21 mouse cellular contexts compared by ENCODE assay signal in genomic region chr17:87112852-87113592, GRCm38 (mm10). TPM values are rescaled to one million over a fixed set of nuclear protein-coding genes. Genes with fewer than 3 reads are reported as not detected.
DNase-seq lines count a peak whose midpoint lies in the region; ATAC-seq and TF ChIP-seq lines count a peak whose summit lies in the region.
"Had no signal": no experiment of that assay in that cellular context is flagged by ENCODE, and none has a peak within 500 bp of the region (broad histone marks: within the 10 kb centered on the region; RNA-seq: fewer than 3 reads in every experiment).

No protein-coding gene starts in this region.

- H3K27ac ChIP-seq in liver, embryonic 15.5 days (replicated peaks), result no peak overlapping the region
- no peak overlapping the region for H3K27ac ChIP-seq in liver, embryonic 11.5 days (ENCODE audit: low read depth, low read length)
- peak overlapping the region; percentile 59; the same call in 1 of the 2 replicates for H3K27ac ChIP-seq in lung, postnatal 0 days (ENCODE audit: low read length)
- H3K27ac ChIP-seq in intestine, embryonic 16.5 days (ENCODE audit: low read length), result no peak overlapping the region
- H3K27ac ChIP-seq in stomach, embryonic 16.5 days (ENCODE audit: low read length), result peak overlapping the region; percentile 25; the same call in 1 of the 2 replicates
- H3K27ac ChIP-seq: embryonic facial prominence, embryonic 12.5 days; forebrain, embryonic 15.5 days; heart, adult 2 months; heart, embryonic 15.5 days had no signal

- intact Hi-C loops in left cerebral cortex, postnatal 14 days (cut with DNase I), result no loop called here

- no peak for TF ChIP-seq EP300 in lung, postnatal 0 days (IDR thresholded peaks at IDR 0.05)

- H3K9ac ChIP-seq in liver, embryonic 15.5 days, result no peak overlapping the region
- H3K9ac ChIP-seq in liver, embryonic 11.5 days (ENCODE audit: low read depth, low read length), result no peak overlapping the region
- H3K9ac ChIP-seq in lung, postnatal 0 days (replicated peaks; ENCODE audit: low read depth), result no peak overlapping the region
- no peak overlapping the region for H3K9ac ChIP-seq in intestine, embryonic 16.5 days (ENCODE audit: low read depth, low read length)
- no peak overlapping the region for H3K9ac ChIP-seq in stomach, embryonic 16.5 days (ENCODE audit: low read length)
- H3K9ac ChIP-seq: embryonic facial prominence, embryonic 12.5 days; forebrain, embryonic 15.5 days; heart, embryonic 15.5 days had no signal

- no peak overlapping the region for H3K4me3 ChIP-seq in liver, embryonic 15.5 days (replicated peaks)
- no peak overlapping the region for H3K4me3 ChIP-seq in liver, embryonic 11.5 days (ENCODE audit: low read depth, low read length)
- H3K4me3 ChIP-seq in lung, postnatal 0 days (ENCODE audit: low read depth, low read length), result no peak overlapping the region
- H3K4me3 ChIP-seq in lung, adult 2 months (replicated peaks; ENCODE audit: extremely low read depth, low read depth, low read length), result no peak overlapping the region
- H3K4me3 ChIP-seq in intestine, embryonic 16.5 days (ENCODE audit: low read length), result no peak overlapping the region
- H3K4me3 ChIP-seq in stomach, embryonic 16.5 days (replicated peaks; ENCODE audit: low read length), result no peak overlapping the region
- H3K4me3 ChIP-seq: embryonic facial prominence, embryonic 12.5 days; forebrain, embryonic 15.5 days; heart, adult 2 months; heart, embryonic 15.5 days had no signal

- 56% methylated on average over 5 of the region's 5 CpGs for WGBS in liver, embryonic 15.5 days (ENCODE audit: insufficient replicate concordance)
- 72% methylated on average over 5 of the region's 5 CpGs for WGBS in liver, embryonic 11.5 days
- WGBS in lung, postnatal 0 days, result 27% methylated on average over 5 of the region's 5 CpGs
- 51% methylated on average over 5 of the region's 5 CpGs for WGBS in lung, adult 2 months
- WGBS in intestine, embryonic 16.5 days, result 48% methylated on average over 5 of the region's 5 CpGs
- WGBS in stomach, embryonic 16.5 days, result 36% methylated on average over 5 of the region's 5 CpGs

- H3K36me3 ChIP-seq in liver, embryonic 15.5 days (replicated peaks), result no peaks in the 10 kb centered on the region
- H3K36me3 ChIP-seq in liver, embryonic 11.5 days (ENCODE audit: control insufficient read depth, insufficient read depth, low read length), result no peaks in the 10 kb centered on the region
- no peaks in the 10 kb centered on the region for H3K36me3 ChIP-seq in lung, postnatal 0 days (ENCODE audit: insufficient read depth, low read length)
- peaks cover 2% of the 10 kb centered on the region; the same call in 1 of the 2 replicates for H3K36me3 ChIP-seq in intestine, embryonic 16.5 days (ENCODE audit: control insufficient read depth, insufficient read depth, low read length)
- H3K36me3 ChIP-seq in stomach, embryonic 16.5 days (ENCODE audit: control insufficient read depth, insufficient read depth, low read length), result no peaks in the 10 kb centered on the region
- H3K36me3 ChIP-seq: forebrain, embryonic 15.5 days; heart, embryonic 15.5 days had no signal

- 0 out of 2 replicates have a peak, but pooled peaks have one; percentile 28 for ATAC-seq in liver, embryonic 15.5 days (ENCODE audit: insufficient read depth)
- no peak for ATAC-seq in liver, embryonic 11.5 days (replicated peaks; ENCODE audit: low FRiP score)
- peak; percentile 65 for ATAC-seq in lung, postnatal 0 days
- ATAC-seq in intestine, embryonic 16.5 days, result peak; percentile 60
- ATAC-seq in stomach, embryonic 16.5 days (ENCODE audit: insufficient read depth, low FRiP score), result peak; percentile 40; the same call in 1 of the 2 replicates
- ATAC-seq: activated CD4-positive, CD25-positive, alpha-beta regulatory T cell, adult 4 months; forebrain, embryonic 15.5 days; Patski had no signal

- no peaks in the 10 kb centered on the region for H3K9me3 ChIP-seq in liver, embryonic 15.5 days (replicated peaks)
- H3K9me3 ChIP-seq in liver, embryonic 11.5 days (ENCODE audit: control insufficient read depth, low read length), result no peaks in the 10 kb centered on the region
- no peaks in the 10 kb centered on the region for H3K9me3 ChIP-seq in lung, postnatal 0 days (ENCODE audit: low read length)
- H3K9me3 ChIP-seq in intestine, embryonic 16.5 days (ENCODE audit: control insufficient read depth, low read length), result no peaks in the 10 kb centered on the region
- H3K9me3 ChIP-seq in stomach, embryonic 16.5 days (replicated peaks; ENCODE audit: control insufficient read depth, low read length), result no peaks in the 10 kb centered on the region
- H3K9me3 ChIP-seq: heart, embryonic 15.5 days had no signal

- DNase-seq in liver, embryonic 11.5 days (ENCODE audit: low spot score), result no peak
- peak; percentile 53 for DNase-seq in lung, postnatal 0 days (ENCODE audit: low spot score)
- DNase-seq in lung, adult 2 months, result no peak
- DNase-seq in ovary, postnatal 14 days (ENCODE audit: low spot score), result no peak
- no peak for DNase-seq in left cerebral cortex, postnatal 14 days (ENCODE audit: low spot score in 2 of 2)
- DNase-seq: adrenal gland, postnatal 14 days; cerebellum, adult 11-12 months; cerebellum, adult 9-10 months; cerebellum, postnatal 25 days; gastrocnemius, postnatal 10 days; heart, adult 2 months; heart, postnatal 14 days had no signal

- no peak for TF ChIP-seq CTCF in lung, postnatal 0 days (IDR thresholded peaks at IDR 0.05)
- no peak for TF ChIP-seq CTCF in lung, adult 2 months (IDR thresholded peaks at IDR 0.05; ENCODE audit: insufficient read depth, low read length)

- TF ChIP-seq POLR2A in lung, adult 2 months (IDR thresholded peaks at IDR 0.05; ENCODE audit: borderline replicate concordance, extremely low read depth, low read depth, low read length), result no peak

- no peak overlapping the region for H3K4me2 ChIP-seq in liver, embryonic 15.5 days
- no peak overlapping the region for H3K4me2 ChIP-seq in liver, embryonic 11.5 days
- H3K4me2 ChIP-seq in lung, postnatal 0 days (replicated peaks; ENCODE audit: low read depth, low read length), result no peak overlapping the region
- no peak overlapping the region for H3K4me2 ChIP-seq in intestine, embryonic 16.5 days (ENCODE audit: low read depth, low read length)
- no peak overlapping the region for H3K4me2 ChIP-seq in stomach, embryonic 16.5 days (ENCODE audit: low read depth, low read length)
- H3K4me2 ChIP-seq: embryonic facial prominence, embryonic 12.5 days; forebrain, embryonic 15.5 days; heart, embryonic 11.5 days; heart, embryonic 15.5 days had no signal

- peaks cover 10% of the 10 kb centered on the region for H3K27me3 ChIP-seq in liver, embryonic 15.5 days
- H3K27me3 ChIP-seq in liver, embryonic 11.5 days (replicated peaks; ENCODE audit: control insufficient read depth, insufficient read depth, low read length), result no peaks in the 10 kb centered on the region
- no peaks in the 10 kb centered on the region for H3K27me3 ChIP-seq in lung, postnatal 0 days (replicated peaks; ENCODE audit: insufficient read depth, low read length)
- no peaks in the 10 kb centered on the region for H3K27me3 ChIP-seq in intestine, embryonic 16.5 days (replicated peaks; ENCODE audit: control insufficient read depth, insufficient read depth, low read length)
- no peaks in the 10 kb centered on the region for H3K27me3 ChIP-seq in stomach, embryonic 16.5 days (ENCODE audit: control insufficient read depth, insufficient read depth, low read length)
- H3K27me3 ChIP-seq: embryonic facial prominence, embryonic 12.5 days; forebrain, embryonic 15.5 days; heart, embryonic 15.5 days; Patski had no signal

- peaks cover 14% of the 10 kb centered on the region for H3K4me1 ChIP-seq in liver, embryonic 15.5 days (replicated peaks)
- peaks cover 7% of the 10 kb centered on the region; the same call in 1 of the 2 replicates for H3K4me1 ChIP-seq in liver, embryonic 11.5 days (replicated peaks; ENCODE audit: control insufficient read depth, insufficient read depth, low read length)
- H3K4me1 ChIP-seq in lung, postnatal 0 days (ENCODE audit: insufficient read depth, low read depth, low read length), result peaks cover 8% of the 10 kb centered on the region
- peaks cover 4% of the 10 kb centered on the region; the same call in 1 of the 2 replicates for H3K4me1 ChIP-seq in lung, adult 2 months (ENCODE audit: control insufficient read depth, insufficient read depth, low read length)
- H3K4me1 ChIP-seq in intestine, embryonic 16.5 days (ENCODE audit: control insufficient read depth, insufficient read depth, low read length), result 0 out of 2 replicates have a peak, but pooled peaks cover 2% of the 10 kb centered on the region
- peaks cover 3% of the 10 kb centered on the region for H3K4me1 ChIP-seq in stomach, embryonic 16.5 days (ENCODE audit: control insufficient read depth, insufficient read depth, low read length)

RNA-seq across cellular contexts. Expression of gene Socs5, which starts 5.5 kb away (rescaled TPM):
- 1.9 and 2.3 TPM in 2 replicates for polyA plus RNA-seq in liver, embryonic 15.5 days (2015; fragmentation: Nextera tagmentation; extraction: Ambion mirVana)
- 7.1 and 7.9 TPM in 2 replicates for polyA plus RNA-seq in liver, embryonic 11.5 days (2014; fragmentation: Nextera tagmentation; extraction: Ambion mirVana)
- 9.5 and 10.5 TPM in 2 replicates for polyA plus RNA-seq in lung, postnatal 0 days (2015; fragmentation: Nextera tagmentation; extraction: Ambion mirVana)
- 16.2 and 17.9 TPM in 2 replicates for polyA plus RNA-seq in lung, adult 2 months (2012; rRNA removed)
- 5.3 and 5.9 TPM in 2 replicates for polyA plus RNA-seq in intestine, embryonic 16.5 days (2015; fragmentation: Nextera tagmentation; extraction: Ambion mirVana)
- polyA plus RNA-seq in stomach, embryonic 16.5 days (2015; fragmentation: Nextera tagmentation; extraction: Ambion mirVana), result 7.9 and 8.7 TPM in 2 replicates
- 10 to 100 TPM; 74.9 to 79.7 TPM for total RNA-seq in left cerebral cortex, postnatal 14 days (2021)

Comparison
In these comparisons a context has a peak if more than half of its experiments do, and no peak if none do; other contexts are left out.
1. H3K27ac ChIP-seq: peak in lung, postnatal 0 days (single experiment) and stomach, embryonic 16.5 days (single experiment); none in liver, embryonic 15.5 days (single experiment), liver, embryonic 11.5 days (single experiment) and intestine, embryonic 16.5 days (single experiment).